In genomic region chr7:114203491-114204359, GRCm38 (mm10) we compare ENCODE assay signal across 13 mouse cellular contexts. TPM values are rescaled to one million over a fixed set of nuclear protein-coding genes. Genes with fewer than 3 reads are reported as not detected.
DNase-seq lines count a peak whose midpoint lies in the region; ATAC-seq and TF ChIP-seq lines count a peak whose summit lies in the region.
"Had no signal": no experiment of that assay in that cellular context is flagged by ENCODE, and none has a peak within 500 bp of the region (broad histone marks: within the 10 kb centered on the region; RNA-seq: fewer than 3 reads in every experiment).

No protein-coding gene starts in this region.

- H3K4me3 ChIP-seq in heart, embryonic 13.5 days, result no peak overlapping the region
- H3K4me3 ChIP-seq in G1E (ENCODE audit: low read depth, low read length), result no peak overlapping the region

- no peak for TF ChIP-seq CTCF in G1E (IDR thresholded peaks at IDR 0.05; ENCODE audit: low read depth, low read length)

- ATAC-seq in heart, embryonic 13.5 days (ENCODE audit: extremely low read depth, insufficient number of reproducible peaks, low FRiP score, low TSS enrichment), result no peak
- ATAC-seq in G1E (ENCODE audit: extremely low read depth, insufficient number of reproducible peaks, low FRiP score, poor library complexity, severe bottlenecking), result peak; percentile 54; the same call in 1 of the 2 replicates
- no peak for ATAC-seq in cerebellum, adult (ENCODE audit: insufficient number of reproducible peaks, low FRiP score, low TSS enrichment)
- ATAC-seq: inflammation-experienced regulatory T-cells, adult 6 months had no signal

- intact Hi-C loops in heart, postnatal 25 days (cut with DNase I), result no loop called here

- 0 out of 2 replicates have a peak overlapping the region, but pooled peaks have one; percentile 0 for H3K27ac ChIP-seq in heart, embryonic 13.5 days (replicated peaks)

- WGBS in heart, embryonic 13.5 days, result 58% methylated on average over 9 of the region's 9 CpGs

- no peaks in the 10 kb centered on the region for H3K27me3 ChIP-seq in heart, embryonic 13.5 days (replicated peaks)
- peaks cover 9% of the 10 kb centered on the region for H3K27me3 ChIP-seq in G1E (ENCODE audit: insufficient read depth, low read length)

- no peak overlapping the region for H3K4me2 ChIP-seq in heart, embryonic 13.5 days

- H3K9me3 ChIP-seq in heart, embryonic 13.5 days, result no peaks in the 10 kb centered on the region
- no peaks in the 10 kb centered on the region for H3K9me3 ChIP-seq in G1E (replicated peaks)

- H3K9ac ChIP-seq in heart, embryonic 13.5 days, result no peak overlapping the region

- peaks cover 2% of the 10 kb centered on the region; the same call in 1 of the 2 replicates for H3K36me3 ChIP-seq in heart, embryonic 13.5 days
- no peaks in the 10 kb centered on the region for H3K36me3 ChIP-seq in G1E (replicated peaks)

- no peak for DNase-seq in heart, postnatal 25 days (ENCODE audit: low spot score)
- no peak for DNase-seq in G1E (ENCODE audit: low spot score)
- DNase-seq in kidney, adult 8-10 months, result peak; percentile 67 to 79
- DNase-seq in lung, postnatal 10 days, result peak; percentile 28
- no peak for DNase-seq in thymus, adult 18-20 months
- DNase-seq in right cerebral cortex, adult 18-20 months, result no peak
- DNase-seq: heart, postnatal 14 days; left cerebral cortex, postnatal 4 days; retina, postnatal 1 day; thymus, postnatal 4 days had no signal

- H3K4me1 ChIP-seq in heart, embryonic 13.5 days, result peaks cover 47% of the 10 kb centered on the region
- H3K4me1 ChIP-seq in G1E (ENCODE audit: insufficient read depth, low read depth, low read length), result peaks cover 22% of the 10 kb centered on the region

RNA-seq across cellular contexts. Expression of gene Copb1, which starts 50.8 kb away (rescaled TPM):
- polyA plus RNA-seq in heart, embryonic 13.5 days (2015; fragmentation: Nextera tagmentation; extraction: Ambion mirVana), result 79.0 and 80.6 TPM in 2 replicates
- total RNA-seq in heart, postnatal 25 days (2021), result 10 to 100 TPM; 40.0 to 44.6 TPM
- 148 and 156 TPM in 2 replicates for total RNA-seq in G1E (2014; fragmentation: Nextera tagmentation)
- total RNA-seq in G1E (2017), result 87.1 and 99.9 TPM in 2 replicates
- 19.6 and 28.5 TPM in 2 replicates for polyA plus RNA-seq in G1E (2012)

Comparison
In these comparisons a context has a peak if more than half of its experiments do, and no peak if none do; other contexts are left out.
1. DNase-seq: peak in kidney, adult 8-10 months (2 of 2) and lung, postnatal 10 days (single experiment); none in heart, postnatal 25 days (single experiment), G1E (single experiment), thymus, adult 18-20 months (0 of 2) and right cerebral cortex, adult 18-20 months (single experiment).